Comparison of ENCODE assay signal across 20 mouse cellular contexts in genomic region chr10:34246106-34246505, GRCm38 (mm10). TPM values are rescaled to one million over a fixed set of nuclear protein-coding genes. Genes with fewer than 3 reads are reported as not detected.
A peak's percentile ranks its signal among the peaks of the same experiment; 100 is the strongest.
DNase-seq lines count a peak whose midpoint lies in the region; ATAC-seq and TF ChIP-seq lines count a peak whose summit lies in the region.
"Had no signal": no experiment of that assay in that cellular context is flagged by ENCODE, and none has a peak within 500 bp of the region (broad histone marks: within the 10 kb centered on the region; RNA-seq: fewer than 3 reads in every experiment).

No protein-coding gene starts in this region.

- H3K9ac ChIP-seq in kidney, embryonic 14.5 days (ENCODE audit: low read depth, low read length): no peak overlapping the region
- H3K9ac ChIP-seq: embryonic facial prominence, embryonic 15.5 days; forebrain, postnatal 0 days; kidney, embryonic 15.5 days; liver, embryonic 13.5 days; midbrain, embryonic 13.5 days; neural tube, embryonic 12.5 days had no signal

- no peak overlapping the region for H3K4me2 ChIP-seq in kidney, embryonic 14.5 days (replicated peaks; ENCODE audit: low read depth, low read length)
- H3K4me2 ChIP-seq: embryonic facial prominence, embryonic 15.5 days; kidney, embryonic 15.5 days; liver, embryonic 13.5 days; midbrain, embryonic 13.5 days; neural tube, embryonic 12.5 days had no signal

- no peaks in the 10 kb centered on the region for H3K36me3 ChIP-seq in kidney, embryonic 14.5 days (ENCODE audit: control insufficient read depth, insufficient read depth, low read length)
- H3K36me3 ChIP-seq: embryonic facial prominence, embryonic 15.5 days; kidney, embryonic 15.5 days; liver, embryonic 13.5 days; midbrain, embryonic 13.5 days; neural tube, embryonic 12.5 days had no signal

- TF ChIP-seq CTCF in lung, adult 2 months (IDR thresholded peaks at IDR 0.05; ENCODE audit: insufficient read depth, low read length): no peak

- DNase-seq in heart, adult 11 months: peak; percentile 92
- no peak for DNase-seq in heart, postnatal 4 days
- peak; percentile 34 to 57 for DNase-seq in lung, adult 18-20 months
- DNase-seq in lung, adult 2 months: no peak
- DNase-seq in lung, postnatal 14 days: peak; percentile 67
- no peak for DNase-seq in cerebellum, postnatal 10 days
- DNase-seq: adrenal gland, adult 8-10 months; B cell, adult 2 months; cerebellum, adult 18-20 months; cerebellum, postnatal 36 days; forebrain, postnatal 0 days; liver, embryonic 13.5 days; thymus, postnatal 14 days had no signal

- no peak overlapping the region for H3K4me3 ChIP-seq in lung, adult 2 months (replicated peaks; ENCODE audit: extremely low read depth, low read depth, low read length)
- H3K4me3 ChIP-seq in kidney, embryonic 14.5 days (ENCODE audit: low read length): no peak overlapping the region
- H3K4me3 ChIP-seq: embryonic facial prominence, embryonic 15.5 days; kidney, embryonic 15.5 days; liver, embryonic 13.5 days; midbrain, embryonic 13.5 days; neural tube, embryonic 12.5 days had no signal

- H3K9me3 ChIP-seq in kidney, embryonic 14.5 days (ENCODE audit: control insufficient read depth, low read length): no peaks in the 10 kb centered on the region
- H3K9me3 ChIP-seq: embryonic facial prominence, embryonic 15.5 days; kidney, embryonic 15.5 days; liver, embryonic 13.5 days; midbrain, embryonic 13.5 days; neural tube, embryonic 12.5 days had no signal

- no peak for ATAC-seq in kidney, embryonic 14.5 days (ENCODE audit: low FRiP score, low TSS enrichment)
- ATAC-seq: forebrain, postnatal 0 days; hindbrain, embryonic 16.5 days; intestine, embryonic 16.5 days; midbrain, embryonic 13.5 days had no signal

- WGBS in lung, adult 2 months: 55% methylated on average over 2 of the region's 2 CpGs
- WGBS in kidney, embryonic 14.5 days: 81% methylated on average over 2 of the region's 2 CpGs

- no peak overlapping the region for H3K27ac ChIP-seq in kidney, embryonic 14.5 days (ENCODE audit: low read depth, low read length)
- H3K27ac ChIP-seq: embryonic facial prominence, embryonic 15.5 days; kidney, embryonic 15.5 days; liver, embryonic 13.5 days; midbrain, embryonic 13.5 days; neural tube, embryonic 12.5 days had no signal

- TF ChIP-seq POLR2A in lung, adult 2 months (IDR thresholded peaks at IDR 0.05; ENCODE audit: borderline replicate concordance, extremely low read depth, low read depth, low read length): no peak

- no peaks in the 10 kb centered on the region for H3K27me3 ChIP-seq in kidney, embryonic 14.5 days (ENCODE audit: control insufficient read depth, insufficient read depth, low read length)
- H3K27me3 ChIP-seq: embryonic facial prominence, embryonic 15.5 days; kidney, embryonic 15.5 days; liver, embryonic 13.5 days; midbrain, embryonic 13.5 days; neural tube, embryonic 12.5 days had no signal

- H3K4me1 ChIP-seq in lung, adult 2 months (ENCODE audit: control insufficient read depth, insufficient read depth, low read length): peaks cover 6% of the 10 kb centered on the region
- no peaks in the 10 kb centered on the region for H3K4me1 ChIP-seq in kidney, embryonic 14.5 days (ENCODE audit: control insufficient read depth, insufficient read depth, low read length)
- H3K4me1 ChIP-seq: neural tube, embryonic 12.5 days had no signal

RNA-seq across cellular contexts. Expression of gene Tspyl1, which starts 35.9 kb away (rescaled TPM):
- 10 to 100 TPM; 48.3 to 50.0 TPM for total RNA-seq in heart, postnatal 4 days (2021)
- polyA plus RNA-seq in lung, adult 2 months (2012; rRNA removed): 26.3 and 33.6 TPM in 2 replicates
- polyA plus RNA-seq in kidney, embryonic 14.5 days (2014; fragmentation: Nextera tagmentation; extraction: Ambion mirVana): 31.3 and 42.8 TPM in 2 replicates

RNA-seq across cellular contexts. Expression of gene Dse, which starts 38.6 kb away (rescaled TPM):
- total RNA-seq in heart, postnatal 4 days (2021): 10 to 100 TPM; 10.3 to 10.6 TPM
- polyA plus RNA-seq in lung, adult 2 months (2012; rRNA removed): 12.4 and 16.2 TPM in 2 replicates
- polyA plus RNA-seq in kidney, embryonic 14.5 days (2014; fragmentation: Nextera tagmentation; extraction: Ambion mirVana): 12.8 and 24.1 TPM in 2 replicates

RNA-seq across cellular contexts. Expression of gene Tspyl4, which starts 51.1 kb away (rescaled TPM):
- total RNA-seq in heart, postnatal 4 days (2021): 10 to 100 TPM; 17.7 to 18.9 TPM
- polyA plus RNA-seq in lung, adult 2 months (2012; rRNA removed): 7.2 and 13.0 TPM in 2 replicates
- 4.7 and 7.3 TPM in 2 replicates for polyA plus RNA-seq in kidney, embryonic 14.5 days (2014; fragmentation: Nextera tagmentation; extraction: Ambion mirVana)

Comparison
In these comparisons a context has a peak if more than half of its experiments do, and no peak if none do; other contexts are left out.
1. DNase-seq: peak in heart, adult 11 months (single experiment), lung, adult 18-20 months (2 of 2) and lung, postnatal 14 days (single experiment); none in heart, postnatal 4 days (single experiment), lung, adult 2 months (single experiment) and cerebellum, postnatal 10 days (0 of 2).